Mouse (Mus musculus) left cerebral cortex, adult 8-10 months (tissue): Measurements from ENCODE around the gene Pabpn1. TPM values are rescaled to one million over a fixed set of nuclear protein-coding genes. Genes with fewer than 3 reads are reported as not detected.

Experiments
- DNase-seq, 2 experiments: peaks; one replicate each; pipeline ENCODE4 v3.0.0; 2022; ENCODE audit warnings: low spot score in 2 of 2
- total RNA-seq, 4 experiments: library from RNA; stranded (reverse); gene quantifications; 2 replicates each; pipeline ENCODE4 v1.2.4; 2022

Pabpn1 gene
- total RNA-seq, 4 experiments from 2014 or later: 231 to 262 (median 243) TPM

GRCm38 (mm10) chr14:54885309-54885708, 7.0 kb upstream of the Pabpn1 start:
- no peak for DNase-seq

DNA sequence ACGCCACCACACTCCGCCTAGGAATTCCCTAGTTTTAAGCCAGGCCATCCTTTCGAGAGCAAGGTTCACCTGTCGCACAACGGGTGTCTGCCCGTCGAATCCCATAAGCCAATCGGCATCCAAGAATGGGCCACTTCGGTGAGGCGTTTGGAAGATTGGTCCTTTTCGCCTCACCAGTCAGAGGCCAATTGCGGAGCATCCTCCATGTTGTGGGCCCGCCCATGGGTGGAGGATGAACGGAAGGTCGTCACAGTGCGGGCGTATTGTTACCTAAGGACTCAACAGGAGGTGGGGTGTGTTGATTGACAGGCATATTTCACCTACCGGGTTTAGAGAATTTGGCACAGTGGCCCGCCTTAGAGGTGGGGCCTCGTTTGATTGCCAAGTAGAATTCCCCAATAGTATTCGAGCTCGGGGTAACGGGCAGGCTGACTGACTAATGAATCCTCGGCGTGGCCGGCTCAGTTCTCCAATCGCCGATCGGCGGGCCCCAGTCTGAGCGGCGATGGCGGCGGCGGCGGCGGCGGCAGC, 1.4 kb downstream of the Pabpn1 start:
- DNase-seq: peak; percentile 97 to 100

- peak in 1 of 2 experiments; percentile 49 for DNase-seq
Measured at GRCm38 (mm10) chr14:54894296-54895151, 2.2 kb downstream of the Pabpn1 start.

- no peak for DNase-seq
Measured at GRCm38 (mm10) chr14:54897445-54897844, 5.1 kb downstream of the Pabpn1 start.

- DNase-seq: peak in 1 of 2 experiments; percentile 58
Measured at GRCm38 (mm10) chr14:54900383-54900782, 8.1 kb downstream of the Pabpn1 start.

GRCm38 (mm10) chr14:54903641-54904040, 11.3 kb downstream of the Pabpn1 start:
- DNase-seq: no peak

GRCm38 (mm10) chr14:54908682-54909081, 16.4 kb downstream of the Pabpn1 start:
- no peak for DNase-seq

DNA sequence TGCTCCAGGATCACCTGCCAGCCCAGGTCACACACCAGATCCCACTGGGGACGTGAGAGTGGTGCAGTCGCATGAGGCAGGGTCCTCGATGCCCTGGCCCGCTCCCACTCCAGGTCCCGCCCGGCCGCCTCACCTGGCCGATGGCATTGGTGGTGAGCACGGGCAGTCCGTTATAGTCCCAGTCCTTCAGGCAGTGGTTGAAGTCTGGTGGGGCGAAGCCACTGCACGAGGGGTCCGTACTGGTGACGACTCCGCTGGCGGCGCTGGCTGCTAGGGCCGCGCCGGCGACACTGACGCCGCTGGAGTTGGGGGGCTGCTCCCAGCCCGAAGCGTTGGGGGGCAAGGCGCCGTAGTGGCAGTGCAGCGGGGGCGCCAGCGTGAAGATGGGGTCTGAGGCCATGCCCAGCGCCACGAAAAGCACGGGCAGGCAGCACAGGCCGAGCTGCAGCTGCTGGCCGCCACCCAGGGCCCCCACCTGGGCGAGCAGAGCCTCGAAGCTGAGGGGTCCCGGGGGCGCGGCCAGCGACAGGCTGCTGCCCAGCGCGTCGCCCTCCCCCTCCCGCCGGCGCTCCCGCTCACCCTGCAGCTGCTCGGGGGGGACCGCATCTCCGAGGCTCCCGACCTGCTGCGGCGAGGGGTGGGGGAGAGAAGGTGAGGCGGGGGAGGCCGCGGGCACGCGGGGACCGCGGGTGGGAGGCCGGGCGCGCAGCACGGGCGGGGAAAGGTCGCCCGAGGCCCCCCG, 20.0 kb downstream of the Pabpn1 start:
- DNase-seq: no peak

GRCm38 (mm10) chr14:54912886-54913285, 20.6 kb downstream of the Pabpn1 start, which contains the start of gene Slc22a17:
Gene Slc22a17 (minus strand): TSS chr14:54913132.
- DNase-seq: peak; percentile 74 to 76

DNA sequence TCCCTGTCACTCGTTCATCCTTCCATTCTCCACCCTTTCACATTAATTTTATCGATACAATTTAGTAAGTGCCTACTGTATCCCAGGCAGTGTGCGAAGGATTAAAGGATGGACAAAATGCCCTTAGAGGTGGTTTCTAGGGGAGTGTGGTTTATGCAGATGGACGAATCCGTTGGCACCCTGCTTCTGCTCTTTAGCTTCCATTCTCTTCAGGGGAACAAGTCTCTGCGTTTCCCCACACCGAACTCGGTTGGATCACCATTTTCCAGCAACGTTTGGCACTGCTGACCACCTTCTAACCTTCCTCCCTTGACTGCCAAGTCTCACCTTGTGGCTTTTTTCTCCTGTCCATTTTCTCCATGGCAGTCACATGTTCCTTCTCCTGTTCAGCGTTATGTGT, 21.0 kb downstream of the Pabpn1 start:
- DNase-seq: no peak

GRCm38 (mm10) chr14:54920076-54920685, 27.9 kb downstream of the Pabpn1 start:
- DNase-seq: no peak

GRCm38 (mm10) chr14:54924641-54925348, 32.5 kb downstream of the Pabpn1 start:
- no peak for DNase-seq

- DNase-seq: no peak
Measured at GRCm38 (mm10) chr14:54925349-54926342, 33.3 kb downstream of the Pabpn1 start, which contains the start of gene Efs. Gene Efs (minus strand): TSS chr14:54926126.

- no peak for DNase-seq
Measured at GRCm38 (mm10) chr14:54926401-54927158, 34.3 kb downstream of the Pabpn1 start.

- no peak for DNase-seq
Measured at GRCm38 (mm10) chr14:54927296-54927695, 35.0 kb downstream of the Pabpn1 start.

DNA sequence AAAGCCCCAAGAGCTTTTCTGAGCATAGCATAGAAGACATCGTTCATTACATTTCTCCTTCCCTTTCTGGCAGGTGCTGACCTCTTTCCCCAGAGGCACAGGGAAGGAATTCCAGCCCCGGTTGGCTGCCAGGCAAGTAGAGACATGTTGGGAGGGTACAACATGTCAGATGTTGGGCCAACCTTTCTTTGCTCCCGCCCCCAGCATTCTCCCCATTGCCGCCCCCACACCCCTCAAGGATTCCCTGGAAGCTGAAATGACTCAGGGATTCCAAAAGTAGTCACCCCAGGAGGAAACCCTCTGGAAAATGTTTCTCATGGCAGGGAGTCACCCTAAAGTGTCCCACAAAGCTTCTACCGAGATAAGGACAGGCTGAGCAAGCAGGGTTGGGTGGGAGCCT, 37.5 kb downstream of the Pabpn1 start:
- DNase-seq: no peak

DNA sequence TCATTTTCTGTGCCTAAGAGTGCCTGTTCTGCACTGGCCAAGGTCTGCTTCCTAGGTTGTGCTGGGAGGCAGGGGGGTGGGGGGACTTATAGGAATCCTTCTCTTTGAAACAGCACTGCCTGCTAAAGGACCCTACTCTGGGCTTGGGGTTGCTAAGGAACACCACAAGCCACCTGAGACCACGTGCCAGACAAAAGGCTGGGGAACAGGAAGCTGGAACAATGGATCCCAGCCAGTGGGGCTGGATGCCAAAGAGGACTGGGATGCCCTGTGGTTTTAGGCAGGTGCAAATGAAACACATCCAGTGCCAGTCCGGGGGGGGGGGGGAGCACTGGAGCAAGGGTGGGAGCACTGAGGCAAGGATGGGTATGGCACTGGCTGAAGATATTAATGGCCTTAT, 38.1 kb downstream of the Pabpn1 start:
- no peak for DNase-seq

- DNase-seq: no peak
Measured at GRCm38 (mm10) chr14:54932645-54933150, 40.4 kb downstream of the Pabpn1 start, which contains the start of gene Il25. Gene Il25 (plus strand): TSS chr14:54932695.
